Mouse (Mus musculus) MEL (cell line): ENCODE results near the gene Ccr4.

Experiments
- CTCF ChIP-seq, 3 experiments: IDR thresholded peaks in 2 of 3; conservative IDR thresholded peaks in 1 of 3; 2 replicates each; pipeline ENCODE4 v1.5.1; 2011 to 2012; ENCODE audit warnings: low read length in 3 of 3, low read depth in 2 of 3, mild to moderate bottlenecking in 2 of 3, improper control_type of control experiment in 1 of 3, inconsistent platforms in 1 of 3, mixed read lengths in 1 of 3, moderate library complexity in 1 of 3; ENCODE audit not compliant: control insufficient read depth in 1 of 3, insufficient read depth in 1 of 3, poor library complexity in 1 of 3, severe bottlenecking in 1 of 3
- E2F4 ChIP-seq: IDR thresholded peaks from 2 replicates; pipeline ENCODE4 v1.6.1; 2011; ENCODE audit warnings: low read depth, low read length, improper control_type of control experiment, borderline replicate concordance
- EP300 ChIP-seq, 2 experiments: IDR thresholded peaks; 2 replicates each; pipeline ENCODE4 v1.6.1; 2011; ENCODE audit warnings: improper control_type of control experiment in 2 of 2, low read length in 2 of 2, low read depth in 1 of 2, mild to moderate bottlenecking in 1 of 2
- HCFC1 ChIP-seq: IDR thresholded peaks from 2 replicates; pipeline ENCODE4 v1.6.1; 2012; ENCODE audit warnings: low read depth, mild to moderate bottlenecking, inconsistent platforms, low read length, improper control_type of control experiment, moderate library complexity
- MAFK ChIP-seq: IDR thresholded peaks from 2 replicates; pipeline ENCODE4 v1.6.1; 2011; ENCODE audit warnings: low read depth, mild to moderate bottlenecking, low read length, improper control_type of control experiment, borderline replicate concordance
- MAZ ChIP-seq: IDR thresholded peaks from 2 replicates; pipeline ENCODE4 v1.6.1; 2012; ENCODE audit warnings: low read depth, mild to moderate bottlenecking, inconsistent platforms, low read length, improper control_type of control experiment
- NELFE ChIP-seq: IDR thresholded peaks from 2 replicates; pipeline ENCODE4 v1.6.1; 2011; ENCODE audit warnings: low read depth, low read length, improper control_type of control experiment
- POLR2A ChIP-seq, 2 experiments: IDR thresholded peaks; 2 replicates each; pipeline ENCODE4 v1.6.1; 2011 to 2012; ENCODE audit warnings: low read length in 2 of 2, mild to moderate bottlenecking in 2 of 2, control low read depth in 1 of 2, improper control_type of control experiment in 1 of 2, low read depth in 1 of 2, moderate library complexity in 1 of 2; ENCODE audit not compliant: control insufficient read depth in 1 of 2, insufficient read depth in 1 of 2, poor library complexity in 1 of 2
- SIN3A ChIP-seq: IDR thresholded peaks from 2 replicates; pipeline ENCODE4 v1.6.1; 2012; ENCODE audit warnings: low read length, improper control_type of control experiment, inconsistent platforms
- SMC3 ChIP-seq: IDR thresholded peaks from 2 replicates; pipeline ENCODE4 v1.6.1; 2011; ENCODE audit warnings: low read depth, low read length, improper control_type of control experiment
- TBP ChIP-seq: IDR thresholded peaks from 2 replicates; pipeline ENCODE4 v1.8.0; 2011; ENCODE audit warnings: low read depth, low read length, improper control_type of control experiment
- ZC3H11A ChIP-seq: IDR thresholded peaks from 2 replicates; pipeline ENCODE4 v1.6.1; 2012; ENCODE audit warnings: low read depth, mild to moderate bottlenecking, inconsistent platforms, low read length, improper control_type of control experiment

- TF ChIP-seq SMC3 = no peak
- no peak for TF ChIP-seq CTCF (IDR thresholded peaks at IDR 0.05 in 2 of 3, conservative IDR thresholded peaks at IDR 0.05 in 1 of 3; ENCODE audit: control insufficient read depth in 1 of 3, insufficient read depth in 1 of 3, low read depth in 2 of 3, low read length in 3 of 3, poor library complexity in 1 of 3, severe bottlenecking in 1 of 3)
- no peak for TF ChIP-seq POLR2A (IDR thresholded peaks at IDR 0.05; ENCODE audit: control insufficient read depth in 1 of 2, insufficient read depth in 1 of 2, low read depth in 1 of 2, low read length in 2 of 2, poor library complexity in 1 of 2)
- no peak for TF ChIP-seq NELFE
- no peak for TF ChIP-seq TBP
- TF ChIP-seq SIN3A = no peak
- no peak for TF ChIP-seq HCFC1
- TF ChIP-seq EP300 (IDR thresholded peaks at IDR 0.05; ENCODE audit: low read depth in 1 of 2, low read length in 2 of 2) = no peak
- no peak for TF ChIP-seq MAFK
- TF ChIP-seq ZC3H11A = no peak
- TF ChIP-seq MAZ = no peak
- no peak for TF ChIP-seq E2F4
Measured at GRCm38 (mm10) chr9:114527992-114528679, 23.4 kb upstream of the Ccr4 start.
